Mouse (Mus musculus): ENCODE results near the gene Hspa12a. TPM values are rescaled to one million over a fixed set of nuclear protein-coding genes. Genes with fewer than 3 reads are reported as not detected.
A peak's percentile ranks its signal among the peaks of the same experiment; 100 is the strongest.
"Not testable (repeated sequence)": the region's sequence is repeated elsewhere in the genome, so short reads cannot be mapped to it uniquely, and the experiment has no call there.

The Hspa12a gene
- polyA plus RNA-seq, 1 experiment from 2014 or later, result 0.28 TPM

DNA sequence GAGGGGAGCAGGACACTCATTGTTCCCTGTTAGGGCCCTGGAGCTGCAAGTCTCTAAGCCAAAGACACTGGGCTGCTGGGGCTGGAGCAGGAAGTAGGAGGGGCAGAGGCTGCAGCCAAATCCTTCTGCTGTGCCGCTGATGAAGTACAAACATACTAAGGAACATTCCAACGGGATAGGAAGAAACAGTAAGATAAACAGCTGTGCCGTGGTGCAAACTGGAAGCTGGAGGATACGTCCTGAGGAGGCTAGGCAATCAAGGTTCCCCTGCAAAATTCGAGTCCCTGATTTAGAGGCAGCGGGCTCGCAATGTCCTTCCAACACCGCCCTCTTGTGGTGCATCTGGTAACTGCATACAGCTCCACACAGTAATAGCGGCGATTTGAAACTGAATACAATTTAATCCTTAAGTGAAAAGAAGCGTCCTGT, 39.5 kb downstream of the Hspa12a start:
- Histone ChIP-seq H3K27ac (ENCODE audit: low read depth) (no peak overlapping the region), H3K4me1 (ENCODE audit: insufficient read depth) (no peaks in the 10 kb centered on the region), H3K27me3 (ENCODE audit: insufficient read depth, low read length) (no peaks in the 10 kb centered on the region), H3K9me3 (ENCODE audit: low read length) (no peaks in the 10 kb centered on the region), H3K4me2 (ENCODE audit: low read depth, low read length) (peak overlapping the region; percentile 42), H3K36me3 (replicated peaks; ENCODE audit: insufficient read depth, low read length) (no peaks in the 10 kb centered on the region), H3K4me3 (ENCODE audit: low read depth, low read length) (no peak overlapping the region), H3K9ac (replicated peaks) (no peak overlapping the region)
- DNase-seq (peak; percentile 83), ATAC-seq (peak; percentile 31; the same call in 1 of the 2 replicates)
- TF ChIP-seq CTCF (IDR thresholded peaks at IDR 0.05; ENCODE audit: low read depth) (peak; percentile 95), EP300 (IDR thresholded peaks at IDR 0.05; ENCODE audit: low read depth) (no peak)
- 2% methylated on average over 11 of the region's 11 CpGs for WGBS (ENCODE audit: insufficient replicate concordance)

DNA sequence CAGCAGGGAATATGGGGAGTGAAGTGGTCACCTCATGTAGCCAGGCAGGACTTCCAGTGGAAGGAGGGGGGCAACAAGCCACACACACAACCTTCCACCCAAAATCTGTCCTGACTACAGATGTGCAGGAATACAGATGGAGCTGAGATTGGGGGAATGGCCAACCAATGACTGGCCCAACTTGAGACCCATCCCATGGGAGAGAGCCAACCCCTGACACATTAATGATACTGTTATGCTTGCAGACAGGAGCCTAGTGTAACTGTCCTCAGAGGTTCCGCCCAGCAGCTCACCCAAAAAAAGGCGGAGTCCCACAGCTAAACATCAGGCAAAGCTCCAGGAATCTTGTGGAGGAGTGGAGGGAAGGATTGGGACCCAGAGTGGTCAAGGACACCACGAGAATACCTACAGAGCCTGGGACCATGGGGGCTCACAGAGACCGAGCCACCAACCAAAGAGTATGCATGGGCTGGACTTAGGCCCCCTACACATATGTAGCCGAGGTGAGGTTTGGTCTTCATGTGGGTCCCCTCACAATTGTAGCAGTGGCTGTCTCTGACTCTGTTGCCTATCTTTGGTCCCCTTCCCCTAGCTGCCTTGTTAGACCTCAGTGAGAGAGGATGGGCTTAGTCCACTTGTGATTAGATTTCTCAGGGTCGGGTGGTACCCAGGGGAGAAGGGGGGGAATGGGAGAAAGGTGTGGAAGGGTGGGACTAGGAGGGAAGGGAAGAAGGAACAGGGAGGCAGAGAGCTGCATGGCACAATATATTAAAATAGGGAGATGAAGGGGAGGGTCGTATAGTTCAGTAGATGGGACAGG, 40.2 kb downstream of the Hspa12a start:
- Histone ChIP-seq H3K9ac (replicated peaks) (no peak overlapping the region), H3K4me1 (ENCODE audit: insufficient read depth) (no peaks in the 10 kb centered on the region), H3K27me3 (ENCODE audit: insufficient read depth, low read length) (no peaks in the 10 kb centered on the region), H3K4me2 (ENCODE audit: low read depth, low read length) (peak overlapping the region; percentile 42; the same call in 1 of the 2 replicates), H3K4me3 (ENCODE audit: low read depth, low read length) (no peak overlapping the region), H3K36me3 (replicated peaks; ENCODE audit: insufficient read depth, low read length) (no peaks in the 10 kb centered on the region), H3K9me3 (ENCODE audit: low read length) (no peaks in the 10 kb centered on the region), H3K27ac (ENCODE audit: low read depth) (no peak overlapping the region)
- no peak for TF ChIP-seq CTCF (IDR thresholded peaks at IDR 0.05; ENCODE audit: low read depth)
- TF ChIP-seq EP300 (IDR thresholded peaks at IDR 0.05; ENCODE audit: low read depth), result no peak
- WGBS (ENCODE audit: insufficient replicate concordance), result 53% methylated on average over 7 of the region's 7 CpGs
- ATAC-seq, result no peak
- no peak for DNase-seq

DNA sequence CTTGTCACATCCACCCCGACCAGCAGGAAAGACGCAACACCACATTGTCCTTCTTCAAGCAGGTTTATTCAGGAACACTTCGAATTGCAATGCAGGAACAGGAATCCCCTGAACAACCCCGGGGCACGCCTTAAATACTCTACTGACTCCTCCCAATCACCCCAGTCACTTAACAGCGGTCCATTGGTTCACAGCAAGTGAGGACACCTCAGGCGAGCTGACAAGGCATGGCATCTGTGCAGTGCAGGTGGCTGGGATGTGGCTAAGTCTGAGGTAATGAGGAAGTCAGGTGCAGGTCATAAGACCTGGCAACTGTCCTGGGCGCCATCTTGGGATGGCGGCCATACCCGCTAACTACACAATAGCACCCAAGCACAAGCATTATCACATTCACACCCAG, 43.0 kb downstream of the Hspa12a start:
- not testable (repeated sequence) for H3K36me3 ChIP-seq (replicated peaks; ENCODE audit: insufficient read depth, low read length); H3K4me1 ChIP-seq (ENCODE audit: insufficient read depth); H3K4me2 ChIP-seq (ENCODE audit: low read depth, low read length); H3K27me3 ChIP-seq (ENCODE audit: insufficient read depth, low read length); H3K27ac ChIP-seq (ENCODE audit: low read depth); H3K4me3 ChIP-seq (ENCODE audit: low read depth, low read length); DNase-seq; H3K9ac ChIP-seq (replicated peaks); ATAC-seq; H3K9me3 ChIP-seq (ENCODE audit: low read length)
- WGBS (ENCODE audit: insufficient replicate concordance), result 76% methylated on average over 10 of the region's 10 CpGs

DNA sequence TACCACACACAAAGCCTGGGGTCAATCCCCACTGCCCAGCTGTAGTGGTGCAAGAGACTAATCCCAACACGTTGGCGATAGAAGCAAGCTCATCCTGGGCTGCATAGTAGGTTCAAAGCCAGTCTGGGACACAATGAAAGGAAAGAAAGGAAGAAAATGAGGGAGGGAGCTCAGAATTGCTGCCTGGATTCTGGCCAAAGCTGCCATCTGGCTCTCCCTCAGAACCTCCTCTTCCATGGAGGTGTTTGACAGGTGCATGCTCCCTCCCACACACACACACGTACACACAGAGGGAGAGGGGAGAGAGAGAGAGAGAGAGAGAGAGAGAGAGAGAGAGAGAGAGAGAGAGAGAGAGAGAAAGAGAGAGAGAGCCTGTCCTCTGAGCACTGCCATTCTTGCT, 47.2 kb downstream of the Hspa12a start:
- Histone ChIP-seq H3K27ac (ENCODE audit: low read depth) (no peak overlapping the region), H3K4me3 (ENCODE audit: low read depth, low read length) (no peak overlapping the region), H3K9ac (replicated peaks) (no peak overlapping the region), H3K4me2 (ENCODE audit: low read depth, low read length) (no peak overlapping the region), H3K27me3 (ENCODE audit: insufficient read depth, low read length) (no peaks in the 10 kb centered on the region), H3K36me3 (replicated peaks; ENCODE audit: insufficient read depth, low read length) (no peaks in the 10 kb centered on the region), H3K4me1 (ENCODE audit: insufficient read depth) (no peaks in the 10 kb centered on the region), H3K9me3 (ENCODE audit: low read length) (no peaks in the 10 kb centered on the region)
- WGBS (ENCODE audit: insufficient replicate concordance), result 67% methylated on average over 3 of the region's 3 CpGs
- TF ChIP-seq CTCF (IDR thresholded peaks at IDR 0.05; ENCODE audit: low read depth) (no peak), EP300 (IDR thresholded peaks at IDR 0.05; ENCODE audit: low read depth) (no peak)
- no peak for ATAC-seq
- DNase-seq, result no peak

DNA sequence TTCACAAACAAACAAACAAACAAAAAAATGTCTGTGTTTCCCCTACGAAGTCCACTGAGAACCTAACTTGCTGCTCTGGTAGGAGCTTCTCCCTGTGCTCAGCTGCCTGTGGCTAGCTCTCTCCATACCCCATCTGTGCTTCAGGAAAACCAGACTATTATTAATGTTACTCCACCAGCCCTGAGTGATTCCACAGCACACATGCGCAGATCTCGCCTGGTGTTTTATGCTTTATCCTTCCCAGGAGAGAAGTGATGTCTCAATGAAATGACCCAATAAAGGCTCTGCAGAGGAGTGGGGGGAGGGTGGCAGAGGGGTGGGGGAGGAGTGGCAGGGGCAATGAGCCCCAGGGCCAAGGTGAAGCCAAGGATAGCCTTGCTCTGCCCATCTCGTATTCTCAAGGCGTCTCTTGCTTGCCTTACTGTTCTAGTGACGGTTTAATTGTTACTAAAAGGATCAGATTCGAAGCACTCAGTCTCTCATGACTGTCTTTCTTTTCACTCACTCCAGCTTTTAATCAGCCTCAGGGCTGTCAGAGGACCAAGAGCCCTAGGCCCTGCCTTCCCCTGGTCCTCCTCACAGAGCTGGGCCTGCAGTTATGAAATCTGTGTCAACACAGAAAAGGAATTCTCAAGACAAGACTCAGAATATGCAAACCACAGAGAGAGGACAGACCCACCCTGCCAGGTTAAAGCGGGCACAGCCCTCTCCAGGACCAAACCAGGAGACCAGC, 54.0 kb downstream of the Hspa12a start:
- H3K9me3 ChIP-seq (ENCODE audit: low read length), result no peaks in the 10 kb centered on the region
- no peak overlapping the region for H3K4me3 ChIP-seq (ENCODE audit: low read depth, low read length)
- no peak overlapping the region for H3K9ac ChIP-seq (replicated peaks)
- ATAC-seq (no peak), DNase-seq (no peak)
- no peaks in the 10 kb centered on the region for H3K4me1 ChIP-seq (ENCODE audit: insufficient read depth)
- no peak overlapping the region for H3K27ac ChIP-seq (ENCODE audit: low read depth)
- no peak for TF ChIP-seq EP300 (IDR thresholded peaks at IDR 0.05; ENCODE audit: low read depth)
- TF ChIP-seq CTCF (IDR thresholded peaks at IDR 0.05; ENCODE audit: low read depth), result no peak
- no peaks in the 10 kb centered on the region for H3K36me3 ChIP-seq (replicated peaks; ENCODE audit: insufficient read depth, low read length)
- no peaks in the 10 kb centered on the region for H3K27me3 ChIP-seq (ENCODE audit: insufficient read depth, low read length)
- WGBS (ENCODE audit: insufficient replicate concordance), result 74% methylated on average over 8 of the region's 8 CpGs
- H3K4me2 ChIP-seq (ENCODE audit: low read depth, low read length), result no peak overlapping the region

DNA sequence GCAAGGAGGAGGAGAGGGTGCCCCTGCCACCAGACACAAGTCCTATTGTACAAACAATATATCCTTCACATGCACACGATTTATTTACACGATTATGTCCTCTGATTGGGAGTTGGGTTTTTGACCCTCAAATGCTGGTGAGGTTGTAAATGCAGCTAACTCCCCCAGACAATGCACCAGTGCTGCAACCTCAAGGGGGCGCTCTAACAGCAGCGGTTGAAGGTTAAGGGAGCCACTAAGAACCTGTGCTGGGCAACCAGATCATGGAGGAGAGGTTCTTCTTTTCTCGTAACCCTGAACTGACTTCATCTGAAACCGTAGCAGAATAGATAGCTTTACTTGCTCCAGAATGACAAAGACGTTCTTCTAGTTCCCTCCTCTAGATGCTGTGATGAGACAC, 57.0 kb downstream of the Hspa12a start:
- no peak for ATAC-seq
- DNase-seq, result no peak
- 64% methylated on average over 7 of the region's 7 CpGs for WGBS (ENCODE audit: insufficient replicate concordance)
- Histone ChIP-seq H3K9ac (replicated peaks) (no peak overlapping the region), H3K4me3 (ENCODE audit: low read depth, low read length) (no peak overlapping the region), H3K36me3 (replicated peaks; ENCODE audit: insufficient read depth, low read length) (no peaks in the 10 kb centered on the region), H3K4me1 (ENCODE audit: insufficient read depth) (no peaks in the 10 kb centered on the region), H3K27ac (ENCODE audit: low read depth) (no peak overlapping the region), H3K9me3 (ENCODE audit: low read length) (no peaks in the 10 kb centered on the region), H3K4me2 (ENCODE audit: low read depth, low read length) (no peak overlapping the region), H3K27me3 (ENCODE audit: insufficient read depth, low read length) (no peaks in the 10 kb centered on the region)
- no peak for TF ChIP-seq EP300 (IDR thresholded peaks at IDR 0.05; ENCODE audit: low read depth)
- peak; percentile 33 for TF ChIP-seq CTCF (IDR thresholded peaks at IDR 0.05; ENCODE audit: low read depth)
